Mouse (Mus musculus) forebrain, embryonic 16.5 days (tissue): ENCODE data around the gene L3mbtl1. TPM values are rescaled to one million over a fixed set of nuclear protein-coding genes. Genes with fewer than 3 reads are reported as not detected.

ENCODE experiments used
- ATAC-seq: fragments of 200-750 bp; cut with Nextera tagmentation; 2 replicates; pipeline ENCODE4 v1.8.0; 2017; ENCODE audit warnings: mild to moderate bottlenecking, moderate library complexity
- H3K27ac ChIP-seq: fragments of 300-500 bp; sonication (generic); 2 replicates; pipeline ENCODE4 v1.5.1; 2014; ENCODE audit warnings: low read length, control low read depth
- H3K27me3 ChIP-seq: fragments of 300-500 bp; sonication (generic); replicated peaks from 2 replicates; pipeline ENCODE4 v1.6.1; 2014; ENCODE audit warnings: low read length; ENCODE audit not compliant: control insufficient read depth, insufficient read depth
- H3K36me3 ChIP-seq: fragments of 300-500 bp; sonication (generic); 2 replicates; pipeline ENCODE4 v1.6.1; 2014; ENCODE audit not compliant: control insufficient read depth, insufficient read depth
- H3K4me1 ChIP-seq: fragments of 300-500 bp; sonication (generic); replicated peaks from 2 replicates; pipeline ENCODE4 v1.6.1; 2014; ENCODE audit warnings: low read length; ENCODE audit not compliant: control insufficient read depth, insufficient read depth
- H3K4me2 ChIP-seq: fragments of 300-500 bp; sonication (generic); 2 replicates; pipeline ENCODE4 v1.6.1; 2014; ENCODE audit warnings: mild to moderate bottlenecking, low read length, control low read depth
- H3K4me3 ChIP-seq: fragments of 300-500 bp; sonication (generic); replicated peaks from 2 replicates; pipeline ENCODE4 v1.5.1; 2014; ENCODE audit warnings: mild to moderate bottlenecking, low read length, control low read depth
- H3K9ac ChIP-seq: fragments of 300-500 bp; sonication (generic); replicated peaks from 2 replicates; pipeline ENCODE4 v1.6.1; 2014; ENCODE audit warnings: low read depth, low read length, control low read depth
- H3K9me3 ChIP-seq: fragments of 300-500 bp; sonication (generic); 2 replicates; pipeline ENCODE4 v1.6.1; 2016; ENCODE audit warnings: low read length; ENCODE audit not compliant: control insufficient read depth
- WGBS: fragments of 180-500 bp; shearing (Covaris S2); extraction: QIAGEN DNeasy Blood & Tissue Kit; methylation state at CpG from one replicate; pipeline ENCODE4 v1.1.7; 2014; 5-methylcytosine and 5-hydroxymethylcytosine counted together
- polyA plus RNA-seq: library from polyadenylated mRNA; unstranded; fragments of >200 nt; fragmentation: Nextera tagmentation; extraction: Ambion mirVana; gene quantifications from 2 replicates; pipeline ENCODE4 v1.2.1, GENCODE M21; 2015

L3mbtl1 gene
- polyA plus RNA-seq, 1 experiment from 2014 or later = 2.1 TPM

- Histone ChIP-seq H3K27ac (no peak overlapping the region), H3K4me3 (no peak overlapping the region), H3K4me2 (no peak overlapping the region), H3K36me3 (no peaks in the 10 kb centered on the region), H3K9ac (no peak overlapping the region), H3K4me1 (no peaks in the 10 kb centered on the region), H3K9me3 (no peaks in the 10 kb centered on the region), H3K27me3 (no peaks in the 10 kb centered on the region)
- WGBS = 33% methylated on average over 3 of the region's 3 CpGs
- ATAC-seq = no peak
These were observed 56.5 kb downstream of the L3mbtl1 start for GRCm38 (mm10) chr2:162999744-163000143.

- Histone ChIP-seq H3K9me3 (no peaks in the 10 kb centered on the region), H3K9ac (no peak overlapping the region), H3K4me3 (no peak overlapping the region), H3K27ac (no peak overlapping the region), H3K36me3 (no peaks in the 10 kb centered on the region), H3K27me3 (no peaks in the 10 kb centered on the region), H3K4me1 (no peaks in the 10 kb centered on the region), H3K4me2 (no peak overlapping the region)
- ATAC-seq = no peak
- 89% methylated on average over 1 of the region's 1 CpGs for WGBS
These were observed 57.8 kb downstream of the L3mbtl1 start for GRCm38 (mm10) chr2:163001071-163001470.

GRCm38 (mm10) chr2:163007299-163007698 lies 64.0 kb downstream of the L3mbtl1 start:
- Histone ChIP-seq H3K9me3 (no peaks in the 10 kb centered on the region), H3K36me3 (no peaks in the 10 kb centered on the region), H3K9ac (no peak overlapping the region), H3K27ac (no peak overlapping the region), H3K4me2 (no peak overlapping the region), H3K27me3 (no peaks in the 10 kb centered on the region; the same call in 1 of the 2 replicates), H3K4me3 (no peak overlapping the region), H3K4me1 (no peaks in the 10 kb centered on the region)
- 87% methylated on average over 4 of the region's 4 CpGs for WGBS
- ATAC-seq = no peak

- peak within 1 kb of the TSS; percentile 65 for H3K4me3 ChIP-seq
- ATAC-seq = peak; percentile 96
- no peaks in the 10 kb centered on the region for H3K9me3 ChIP-seq
- peaks cover 11% of the 10 kb centered on the region for H3K4me1 ChIP-seq
- H3K27me3 ChIP-seq = 0 out of 2 replicates have a peak, but pooled peaks cover 2% of the 10 kb centered on the region
- peak within 1 kb of the TSS; percentile 62 for H3K4me2 ChIP-seq
- peak within 1 kb of the TSS; percentile 64 for H3K27ac ChIP-seq
- peak within 1 kb of the TSS; percentile 70 for H3K9ac ChIP-seq
- no peaks in the 10 kb centered on the region for H3K36me3 ChIP-seq
- WGBS = under 1% methylated on average over 57 of the region's 57 CpGs
These were observed 73.9 kb downstream of the L3mbtl1 start, which contains the start of gene Ift52 for GRCm38 (mm10) chr2:163016916-163017743. TSS of gene Ift52 (plus strand) at chr2:163017354.

Other genes starting within 250 kb of the L3mbtl1 start
- 155 and 168 TPM in 2 replicates for gene Srsf6, start 11.9 kb upstream of the L3mbtl1 start, polyA plus RNA-seq
- not detected in 2 replicates for gene Sgk2, start 43.9 kb downstream of the L3mbtl1 start, polyA plus RNA-seq
- 38.0 and 38.1 TPM in 2 replicates for gene Ift52, start 73.9 kb downstream of the L3mbtl1 start, polyA plus RNA-seq
- gene Mybl2, start 111.2 kb downstream of the L3mbtl1 start, polyA plus RNA-seq = 9.9 and 10.9 TPM in 2 replicates
- gene Gtsf1l, start 144.4 kb downstream of the L3mbtl1 start, polyA plus RNA-seq = not detected in 2 replicates